Mouse (Mus musculus) CH12.LX (cell line): ENCODE measurements around the gene Ppp1cc.

Source experiments
- CTCF ChIP-seq, 2 experiments: IDR thresholded peaks in 1 of 2; conservative IDR thresholded peaks in 1 of 2; 2 replicates each; pipeline ENCODE4 v1.5.1; 2011 to 2012; ENCODE audit warnings: low read depth in 2 of 2, low read length in 2 of 2, improper control_type of control experiment in 1 of 2, inconsistent platforms in 1 of 2, mild to moderate bottlenecking in 1 of 2, moderate library complexity in 1 of 2
- POLR2A ChIP-seq: IDR thresholded peaks from 2 replicates; pipeline ENCODE4 v1.6.1; 2011; ENCODE audit warnings: low read depth, mild to moderate bottlenecking, improper control_type of control experiment, low read length

GRCm38 (mm10) chr5:122136508-122137408 is 21.3 kb upstream of the Ppp1cc start:
- no peak for TF ChIP-seq CTCF (conservative IDR thresholded peaks at IDR 0.05 in 1 of 2, IDR thresholded peaks at IDR 0.05 in 1 of 2; ENCODE audit: low read depth in 2 of 2, low read length in 2 of 2)
- TF ChIP-seq POLR2A: no peak
